Mouse (Mus musculus): ENCODE results near the gene Ndufb10.

- no peak for TF ChIP-seq CTCF (IDR thresholded peaks at IDR 0.05; ENCODE audit: extremely low read depth, insufficient read length, insufficient replicate concordance, low read depth, low read length)
- peak; percentile 84 for TF ChIP-seq POLR2A (IDR thresholded peaks at IDR 0.05; ENCODE audit: low read depth, low read length)
Measured at GRCm38 (mm10) chr17:24706982-24707800, 17.1 kb downstream of the Ndufb10 start, which contains the start of gene Tbl3.

All from small intestine, adult 2 months (tissue).